Mouse (Mus musculus) neural tube, embryonic 15.5 days (tissue): ENCODE measurements around the gene Scarb1. TPM values are rescaled to one million over a fixed set of nuclear protein-coding genes. Genes with fewer than 3 reads are reported as not detected.

Experiments
- ATAC-seq: fragments of 200-750 bp; cut with Nextera tagmentation; 2 replicates; pipeline ENCODE4 v1.8.0; 2017; ENCODE audit warnings: mild to moderate bottlenecking, moderate TSS enrichment, moderate library complexity; ENCODE audit not compliant: low FRiP score
- H3K27ac ChIP-seq: fragments of 300-500 bp; sonication (generic); replicated peaks from 2 replicates; pipeline ENCODE4 v1.5.1; 2015; ENCODE audit warnings: mild to moderate bottlenecking, inconsistent platforms
- H3K27me3 ChIP-seq: fragments of 300-500 bp; sonication (generic); replicated peaks from 2 replicates; pipeline ENCODE4 v1.6.1; 2015; ENCODE audit warnings: inconsistent platforms
- H3K36me3 ChIP-seq: fragments of 300-500 bp; sonication (generic); 2 replicates; pipeline ENCODE4 v1.6.1; 2015; ENCODE audit warnings: inconsistent platforms
- H3K4me1 ChIP-seq: fragments of 300-500 bp; sonication (generic); 2 replicates; pipeline ENCODE4 v1.6.1; 2015; ENCODE audit warnings: inconsistent platforms
- H3K4me2 ChIP-seq: fragments of 300-500 bp; sonication (generic); 2 replicates; pipeline ENCODE4 v1.6.1; 2015; ENCODE audit warnings: inconsistent platforms, mild to moderate bottlenecking, moderate library complexity
- H3K4me3 ChIP-seq: fragments of 300-500 bp; sonication (generic); replicated peaks from 2 replicates; pipeline ENCODE4 v1.5.1; 2015; ENCODE audit warnings: mild to moderate bottlenecking, inconsistent platforms
- H3K9ac ChIP-seq: fragments of 300-500 bp; sonication (generic); replicated peaks from 2 replicates; pipeline ENCODE4 v1.6.1; 2015; ENCODE audit warnings: mild to moderate bottlenecking, inconsistent platforms
- H3K9me3 ChIP-seq: fragments of 300-500 bp; sonication (generic); replicated peaks from 2 replicates; pipeline ENCODE4 v1.6.1; 2016; ENCODE audit warnings: inconsistent platforms
- WGBS: fragments of 180-500 bp; shearing (Covaris S2); methylation state at CpG from one replicate; pipeline ENCODE4 v1.1.7; 2015; ENCODE audit warnings: mixed read lengths; 5-methylcytosine and 5-hydroxymethylcytosine counted together
- polyA plus RNA-seq: library from polyadenylated mRNA; unstranded; fragments of >200 nt; fragmentation: Nextera tagmentation; extraction: Ambion mirVana; gene quantifications from 2 replicates; pipeline ENCODE4 v1.2.1, GENCODE M21; 2015

Gene Scarb1
- polyA plus RNA-seq, 1 experiment from 2014 or later, result 50.5 TPM

DNA sequence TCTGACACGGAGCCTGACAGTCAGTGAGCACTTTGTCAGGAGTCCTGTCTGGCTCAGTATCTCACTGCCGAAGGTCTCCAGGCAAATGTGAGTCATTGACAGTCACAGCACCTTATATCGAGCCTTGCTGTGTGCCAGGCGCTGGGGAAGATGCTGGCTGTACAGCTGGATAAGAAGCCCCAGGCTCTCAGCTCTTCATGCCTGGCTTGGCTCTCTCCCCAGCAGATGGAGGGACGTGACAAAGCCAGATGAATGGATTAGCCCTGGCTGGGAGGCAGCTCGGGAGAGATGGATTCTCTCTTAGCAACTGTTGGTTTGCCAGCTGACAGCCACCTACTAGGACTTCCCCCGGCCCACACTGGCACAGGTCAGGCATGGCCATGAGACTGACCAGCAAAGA lies 78.3 kb downstream of the Scarb1 start:
- peak overlapping the region; percentile 75 for H3K27ac ChIP-seq
- H3K4me1 ChIP-seq, result peaks cover 48% of the 10 kb centered on the region

DNA sequence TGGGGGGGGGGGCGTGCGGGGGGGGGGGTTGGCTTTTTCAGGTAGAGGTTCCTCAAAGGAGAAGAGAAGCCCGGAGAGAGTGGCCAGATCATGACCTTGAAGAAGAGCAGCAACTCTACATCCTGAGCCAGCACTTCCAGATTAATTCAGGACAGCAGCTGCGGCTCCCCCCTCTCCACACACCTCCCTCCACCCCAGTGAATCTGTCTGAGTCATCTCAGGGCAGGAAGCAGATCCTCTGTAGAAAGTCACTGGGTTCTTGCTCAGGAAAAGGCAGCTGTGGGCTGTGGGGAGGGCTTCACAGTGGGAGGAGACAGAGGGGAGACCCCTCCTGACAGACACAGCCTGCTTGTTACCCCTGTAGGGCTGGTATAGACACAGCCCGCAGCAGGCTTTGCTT lies 87.0 kb downstream of the Scarb1 start:
- Histone ChIP-seq H3K36me3 (no peaks in the 10 kb centered on the region), H3K9ac (no peak overlapping the region), H3K4me1 (peaks cover 9% of the 10 kb centered on the region; the same call in 1 of the 2 replicates), H3K4me3 (no peak overlapping the region), H3K27me3 (no peaks in the 10 kb centered on the region), H3K9me3 (no peaks in the 10 kb centered on the region), H3K4me2 (no peak overlapping the region), H3K27ac (no peak overlapping the region)
- ATAC-seq, result no peak
- 59% methylated on average over 5 of the region's 5 CpGs for WGBS

More for the DNA sequence above, 78.3 kb downstream of the Scarb1 start:
- no peak; the same call in 1 of the 2 replicates for ATAC-seq
- WGBS, result 20% methylated on average over 7 of the region's 7 CpGs
- Histone ChIP-seq H3K27me3 (no peaks in the 10 kb centered on the region), H3K9ac (no peak overlapping the region), H3K4me3 (no peak overlapping the region), H3K36me3 (no peaks in the 10 kb centered on the region), H3K9me3 (no peaks in the 10 kb centered on the region), H3K4me2 (no peak overlapping the region)

- ATAC-seq, result no peak
- Histone ChIP-seq H3K27ac (no peak overlapping the region), H3K4me3 (no peak overlapping the region), H3K4me2 (no peak overlapping the region), H3K9me3 (no peaks in the 10 kb centered on the region), H3K36me3 (no peaks in the 10 kb centered on the region), H3K27me3 (no peaks in the 10 kb centered on the region), H3K9ac (no peak overlapping the region), H3K4me1 (peaks cover 9% of the 10 kb centered on the region; the same call in 1 of the 2 replicates)
- 93% methylated on average over 3 of the region's 3 CpGs for WGBS
Measured at GRCm38 (mm10) chr5:125253448-125253847, 87.4 kb downstream of the Scarb1 start.

GRCm38 (mm10) chr5:125252664-125253063 lies 88.2 kb downstream of the Scarb1 start:
- Histone ChIP-seq H3K4me3 (no peak overlapping the region), H3K27me3 (no peaks in the 10 kb centered on the region), H3K4me1 (peaks cover 9% of the 10 kb centered on the region; the same call in 1 of the 2 replicates), H3K9me3 (no peaks in the 10 kb centered on the region), H3K36me3 (no peaks in the 10 kb centered on the region), H3K27ac (peak overlapping the region; percentile 51; the same call in 1 of the 2 replicates), H3K4me2 (no peak overlapping the region), H3K9ac (no peak overlapping the region)
- ATAC-seq, result no peak
- WGBS, result 67% methylated on average over 8 of the region's 8 CpGs

- 58% methylated on average over 15 of the region's 15 CpGs for WGBS
- no peaks in the 10 kb centered on the region for H3K27me3 ChIP-seq
- H3K27ac ChIP-seq, result peak overlapping the region; percentile 51; the same call in 1 of the 2 replicates
- no peak overlapping the region for H3K9ac ChIP-seq
- H3K9me3 ChIP-seq, result no peaks in the 10 kb centered on the region
- H3K4me3 ChIP-seq, result no peak overlapping the region
- H3K4me2 ChIP-seq, result no peak overlapping the region
- ATAC-seq, result no peak
- H3K4me1 ChIP-seq, result peaks cover 13% of the 10 kb centered on the region; the same call in 1 of the 2 replicates
- H3K36me3 ChIP-seq, result no peaks in the 10 kb centered on the region
Measured at GRCm38 (mm10) chr5:125251885-125252615, 88.8 kb downstream of the Scarb1 start.

DNA sequence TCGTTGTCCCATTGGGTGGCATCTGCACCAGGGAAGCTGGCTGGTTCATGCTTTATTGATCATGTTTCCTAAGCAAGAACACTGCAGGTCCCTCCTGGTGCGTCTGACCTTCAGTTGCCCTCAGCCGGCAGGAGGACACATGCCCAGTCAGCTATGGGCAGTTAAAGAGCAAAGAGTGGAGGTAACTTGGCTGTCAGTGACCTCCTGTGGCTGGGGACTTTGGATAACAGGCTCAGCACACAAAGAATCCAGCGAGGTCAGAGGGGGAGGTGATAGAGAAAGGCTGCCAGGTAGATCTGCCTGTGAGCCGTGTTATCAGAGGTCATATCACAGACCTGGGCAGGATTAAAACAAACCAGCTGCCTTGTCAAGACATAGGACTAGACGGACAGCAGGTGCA lies 91.7 kb downstream of the Scarb1 start:
- no peak overlapping the region for H3K9ac ChIP-seq
- H3K4me1 ChIP-seq, result peaks cover 33% of the 10 kb centered on the region
- H3K27me3 ChIP-seq, result no peaks in the 10 kb centered on the region
- H3K9me3 ChIP-seq, result no peaks in the 10 kb centered on the region
- no peak overlapping the region for H3K4me3 ChIP-seq
- H3K4me2 ChIP-seq, result no peak overlapping the region
- 43% methylated on average over 6 of the region's 6 CpGs for WGBS
- no peak for ATAC-seq
- no peaks in the 10 kb centered on the region for H3K36me3 ChIP-seq
- no peak overlapping the region for H3K27ac ChIP-seq

GRCm38 (mm10) chr5:125246711-125247110 lies 94.2 kb downstream of the Scarb1 start:
- no peaks in the 10 kb centered on the region for H3K27me3 ChIP-seq
- WGBS, result 84% methylated on average over 4 of the region's 4 CpGs
- H3K4me3 ChIP-seq, result no peak overlapping the region
- no peak overlapping the region for H3K4me2 ChIP-seq
- H3K4me1 ChIP-seq, result peaks cover 42% of the 10 kb centered on the region
- no peaks in the 10 kb centered on the region for H3K36me3 ChIP-seq
- no peak for ATAC-seq
- no peaks in the 10 kb centered on the region for H3K9me3 ChIP-seq
- no peak overlapping the region for H3K9ac ChIP-seq
- no peak overlapping the region for H3K27ac ChIP-seq

DNA sequence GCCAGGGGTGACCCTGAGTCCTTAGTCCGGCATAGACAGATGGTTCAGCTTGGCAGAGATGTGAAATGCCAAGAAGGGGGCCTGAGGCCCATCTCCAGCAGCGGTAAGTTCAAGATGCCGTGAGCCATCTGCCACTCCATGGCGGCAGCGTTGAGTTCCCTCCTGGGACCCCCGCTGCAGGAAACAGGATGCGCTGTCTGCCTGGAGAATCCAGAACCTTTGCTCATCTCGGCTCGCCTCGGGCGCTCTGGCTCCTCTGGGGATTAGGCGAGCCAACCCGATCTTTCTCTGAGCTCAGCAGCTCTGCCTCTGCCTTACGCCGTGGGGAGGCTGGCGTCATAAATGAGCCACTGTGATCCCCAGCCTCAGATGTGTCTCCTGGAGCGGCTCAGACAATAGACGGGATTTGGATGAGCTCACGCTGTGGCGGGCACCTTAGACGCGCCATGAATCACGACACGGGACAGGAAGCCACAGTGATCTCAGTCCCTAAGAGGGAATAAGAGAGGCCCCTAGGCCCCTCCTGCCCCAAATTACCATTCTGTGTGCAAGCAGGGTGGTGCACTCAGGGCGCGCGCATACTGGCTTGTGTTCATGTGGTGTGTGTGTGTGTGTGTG lies 95.3 kb downstream of the Scarb1 start:
- Histone ChIP-seq H3K4me3 (peak overlapping the region; percentile 23), H3K4me2 (peak overlapping the region; percentile 56), H3K9ac (peak overlapping the region; percentile 41), H3K4me1 (peaks cover 46% of the 10 kb centered on the region), H3K9me3 (no peaks in the 10 kb centered on the region), H3K27ac (peak overlapping the region; percentile 92), H3K36me3 (no peaks in the 10 kb centered on the region), H3K27me3 (no peaks in the 10 kb centered on the region)
- ATAC-seq, result peak; percentile 90
- WGBS, result 2% methylated on average over 27 of the region's 27 CpGs

DNA sequence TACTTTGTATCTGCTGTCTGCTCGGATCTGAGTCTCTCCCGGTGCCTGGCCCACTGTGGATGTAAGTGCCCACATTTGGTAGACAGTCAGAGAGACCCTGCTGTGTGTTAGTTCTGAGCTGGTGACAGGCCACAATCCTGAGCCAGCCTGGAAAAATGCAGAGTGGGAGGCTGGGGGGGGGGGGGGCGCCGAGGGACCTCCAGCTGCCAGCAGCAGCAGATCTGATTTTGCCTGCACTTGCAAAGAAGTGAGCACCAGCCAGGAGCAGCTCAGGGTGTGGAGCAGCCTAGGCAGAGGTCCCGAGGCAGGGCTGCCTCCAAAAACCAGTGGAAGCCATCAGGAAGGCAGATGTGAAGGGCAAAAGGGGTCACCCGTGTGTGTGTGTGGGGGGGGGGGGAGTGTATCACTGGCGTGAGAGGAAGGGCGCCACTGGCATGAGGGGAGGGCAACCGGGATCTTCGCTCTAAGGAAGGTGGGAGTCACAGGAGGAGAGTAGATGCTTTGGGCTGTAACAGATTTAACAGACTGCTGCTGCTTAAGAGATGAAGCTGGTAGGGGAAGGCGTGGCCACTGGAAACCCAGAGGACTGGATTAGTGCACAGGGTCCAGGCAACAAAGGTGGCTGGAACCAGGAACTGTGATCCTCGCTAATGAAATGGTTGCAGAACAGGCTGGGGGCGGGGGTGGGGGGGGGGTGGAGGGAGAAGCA lies 95.9 kb downstream of the Scarb1 start:
- peak overlapping the region; percentile 92 for H3K27ac ChIP-seq
- H3K9ac ChIP-seq, result peak overlapping the region; percentile 41; the same call in 1 of the 2 replicates
- ATAC-seq, result peak; percentile 40
- H3K4me2 ChIP-seq, result peak overlapping the region; percentile 56
- 7% methylated on average over 12 of the region's 13 CpGs for WGBS
- H3K4me3 ChIP-seq, result peak overlapping the region; percentile 23
- peaks cover 52% of the 10 kb centered on the region for H3K4me1 ChIP-seq
- H3K27me3 ChIP-seq, result no peaks in the 10 kb centered on the region
- H3K9me3 ChIP-seq, result no peaks in the 10 kb centered on the region
- H3K36me3 ChIP-seq, result no peaks in the 10 kb centered on the region

- Histone ChIP-seq H3K4me3 (no peak overlapping the region), H3K27me3 (no peaks in the 10 kb centered on the region), H3K36me3 (no peaks in the 10 kb centered on the region), H3K9me3 (no peaks in the 10 kb centered on the region), H3K27ac (peak overlapping the region; percentile 92), H3K9ac (no peak overlapping the region), H3K4me1 (peaks cover 46% of the 10 kb centered on the region), H3K4me2 (no peak overlapping the region)
- 21% methylated on average over 6 of the region's 6 CpGs for WGBS
- ATAC-seq, result no peak
Measured at GRCm38 (mm10) chr5:125243928-125244327, 97.0 kb downstream of the Scarb1 start.

DNA sequence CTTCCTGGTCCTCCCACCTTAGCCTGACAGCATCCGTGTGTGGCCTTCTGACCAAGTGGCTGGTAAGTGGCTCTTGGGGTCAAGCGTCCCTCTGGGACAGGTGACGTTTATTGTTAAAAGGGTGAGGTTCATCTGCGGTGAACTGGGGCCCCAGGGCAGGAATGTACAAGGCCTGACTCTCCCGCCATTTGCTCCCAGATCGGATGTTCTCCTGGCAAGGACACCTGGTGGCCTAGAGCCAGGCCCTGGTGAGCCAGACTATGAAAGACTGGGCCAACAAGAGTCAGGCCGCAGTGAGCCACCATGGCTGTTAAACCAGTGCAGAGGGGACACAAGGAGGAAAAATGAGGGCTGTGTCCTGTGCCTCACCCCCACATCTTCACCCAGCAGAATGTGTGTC lies 98.8 kb downstream of the Scarb1 start:
- no peak overlapping the region for H3K4me3 ChIP-seq
- no peaks in the 10 kb centered on the region for H3K9me3 ChIP-seq
- H3K36me3 ChIP-seq, result no peaks in the 10 kb centered on the region
- peaks cover 43% of the 10 kb centered on the region for H3K4me1 ChIP-seq
- H3K9ac ChIP-seq, result no peak overlapping the region
- no peaks in the 10 kb centered on the region for H3K27me3 ChIP-seq
- ATAC-seq, result no peak
- H3K27ac ChIP-seq, result no peak overlapping the region
- WGBS, result 43% methylated on average over 7 of the region's 7 CpGs
- H3K4me2 ChIP-seq, result no peak overlapping the region
